Comparison of ENCODE assay signal across 8 mouse cellular contexts in the genomic region with DNA sequence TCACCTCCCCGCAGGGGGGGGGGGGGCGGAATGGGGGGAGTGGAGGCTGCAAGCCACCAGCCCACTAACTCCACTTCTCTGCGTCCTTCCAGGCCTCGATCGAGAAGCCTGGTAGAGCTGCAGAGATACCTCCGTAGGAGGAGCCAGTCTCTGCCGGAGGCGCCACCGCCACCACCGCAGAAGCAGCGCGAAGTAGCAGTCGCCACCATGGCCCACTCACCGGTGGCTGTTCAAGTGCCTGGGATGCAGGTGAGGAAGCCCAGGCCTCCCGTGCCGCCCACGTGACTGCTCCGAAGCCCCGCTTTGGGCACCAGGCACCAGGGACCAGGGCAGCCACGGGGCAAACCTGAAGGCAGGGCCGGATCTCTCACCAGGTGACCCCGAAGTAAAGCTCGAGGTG. TPM values are rescaled to one million over a fixed set of nuclear protein-coding genes. Genes with fewer than 3 reads are reported as not detected.
DNase-seq lines count a peak whose midpoint lies in the region; ATAC-seq and TF ChIP-seq lines count a peak whose summit lies in the region.

No protein-coding gene starts in this region.

- no peaks in the 10 kb centered on the region for H3K36me3 ChIP-seq in lung, embryonic 16.5 days (ENCODE audit: control insufficient read depth, insufficient read depth, low read length)

- H3K27ac ChIP-seq in bone marrow macrophage, adult 2 months (ENCODE audit: insufficient read depth, low read depth, low read length): no peak overlapping the region
- peak overlapping the region; percentile 31; the same call in 1 of the 2 replicates for H3K27ac ChIP-seq in lung, embryonic 16.5 days (ENCODE audit: low read length)

- ATAC-seq in lung, embryonic 16.5 days (ENCODE audit: low read depth): peak; percentile 73

- peak overlapping the region; percentile 54 for H3K9ac ChIP-seq in lung, embryonic 16.5 days (ENCODE audit: low read length)

- TF ChIP-seq CTCF in bone marrow macrophage, adult 2 months (IDR thresholded peaks at IDR 0.05; ENCODE audit: low read depth, low read length): no peak

- H3K9me3 ChIP-seq in lung, embryonic 16.5 days (ENCODE audit: control insufficient read depth, low read length): no peaks in the 10 kb centered on the region

- peak overlapping the region; percentile 80 for H3K4me2 ChIP-seq in lung, embryonic 16.5 days (ENCODE audit: low read depth, low read length)

- no peaks in the 10 kb centered on the region; the same call in 1 of the 2 replicates for H3K27me3 ChIP-seq in lung, embryonic 16.5 days (ENCODE audit: control insufficient read depth, insufficient read depth, low read depth, low read length)

- intact Hi-C loops in gastrocnemius, postnatal 14 days (cut with DNase I; ENCODE audit: low total_unique reads): no loop called here

- no peak for TF ChIP-seq POLR2A in bone marrow macrophage, adult 2 months (IDR thresholded peaks at IDR 0.05; ENCODE audit: borderline replicate concordance, low read depth, low read length)

- no peaks in the 10 kb centered on the region; the same call in 1 of the 2 replicates for H3K4me1 ChIP-seq in bone marrow macrophage, adult 2 months (ENCODE audit: control insufficient read depth, insufficient read depth, low read length)
- H3K4me1 ChIP-seq in lung, embryonic 16.5 days (replicated peaks; ENCODE audit: control insufficient read depth, insufficient read depth, low read length): no peaks in the 10 kb centered on the region

- peak; percentile 1 to 11 for DNase-seq in left cerebral cortex, adult 18-20 months (ENCODE audit: low spot score in 2 of 2)
- no peak for DNase-seq in left cerebral cortex, adult 11 months (ENCODE audit: low spot score)
- DNase-seq in gastrocnemius, postnatal 14 days: peak; percentile 4
- DNase-seq in kidney, adult 18-20 months: peak; percentile 12
- peak; percentile 6 for DNase-seq in right cerebral cortex, postnatal 4 days
- DNase-seq in retina, embryonic 14.5 days (ENCODE audit: low spot score): no peak

- H3K4me3 ChIP-seq in bone marrow macrophage, adult 2 months (ENCODE audit: insufficient read depth, low read length): peak overlapping the region; percentile 59
- H3K4me3 ChIP-seq in lung, embryonic 16.5 days (ENCODE audit: low read length): peak overlapping the region; percentile 58

- WGBS in lung, embryonic 16.5 days: 8% methylated on average over 19 of the region's 23 CpGs

RNA-seq across cellular contexts. Expression of a gene that starts 0.7 kb away (rescaled TPM):
- 1 to 10 TPM; 4.6 to 6.7 TPM for total RNA-seq in left cerebral cortex, adult 18-20 months (2021)
- polyA plus RNA-seq in bone marrow macrophage, adult 2 months (2012; ENCODE audit: insufficient read depth, insufficient read length, missing spikeins): 0.59 and 1.1 TPM in 2 replicates
- 1 to 10 TPM; 2.3 to 2.7 TPM for total RNA-seq in gastrocnemius, postnatal 14 days (2021)
- polyA plus RNA-seq in lung, embryonic 16.5 days (2015; fragmentation: Nextera tagmentation; extraction: Ambion mirVana): 7.1 and 8.7 TPM in 2 replicates

Comparison
In these comparisons a context has a peak if more than half of its experiments do, and no peak if none do; other contexts are left out.
1. DNase-seq: peak in left cerebral cortex, adult 18-20 months (2 of 2), gastrocnemius, postnatal 14 days (single experiment), kidney, adult 18-20 months (single experiment) and right cerebral cortex, postnatal 4 days (single experiment); none in left cerebral cortex, adult 11 months (single experiment) and retina, embryonic 14.5 days (single experiment).